Mouse (Mus musculus) stomach, postnatal 0 days (tissue): ENCODE results near the gene Ccdc105. TPM values are rescaled to one million over a fixed set of nuclear protein-coding genes. Genes with fewer than 3 reads are reported as not detected.

Source experiments
- ATAC-seq: fragments of 200-750 bp; cut with Nextera tagmentation; 2 replicates; pipeline ENCODE4 v1.8.0; 2017; ENCODE audit not compliant: low FRiP score, low TSS enrichment
- DNase-seq: peaks from one replicate; pipeline ENCODE4 v3.0.0-alpha.2; 2016; ENCODE audit warnings: low spot score
- H3K27ac ChIP-seq: fragments of 300-500 bp; sonication (generic); replicated peaks from 2 replicates; pipeline ENCODE4 v1.5.1; 2014; ENCODE audit warnings: mild to moderate bottlenecking, control low read depth
- H3K27me3 ChIP-seq: fragments of 300-500 bp; sonication (generic); 2 replicates; pipeline ENCODE4 v1.6.1; 2014; ENCODE audit warnings: low read length; ENCODE audit not compliant: control insufficient read depth, insufficient read depth
- H3K36me3 ChIP-seq: fragments of 300-500 bp; sonication (generic); 2 replicates; pipeline ENCODE4 v1.6.1; 2014; ENCODE audit warnings: low read length, mixed read lengths; ENCODE audit not compliant: control insufficient read depth, insufficient read depth
- H3K4me1 ChIP-seq: fragments of 300-500 bp; sonication (generic); replicated peaks from 2 replicates; pipeline ENCODE4 v1.6.1; 2014; ENCODE audit warnings: antibody characterized with exemption; ENCODE audit not compliant: control insufficient read depth, insufficient read depth
- H3K4me2 ChIP-seq: fragments of 300-500 bp; sonication (generic); replicated peaks from 2 replicates; pipeline ENCODE4 v1.6.1; 2014; ENCODE audit warnings: low read depth, mild to moderate bottlenecking, control low read depth, moderate library complexity
- H3K4me3 ChIP-seq: fragments of 300-500 bp; sonication (generic); 2 replicates; pipeline ENCODE4 v1.5.1; 2014; ENCODE audit warnings: low read depth, low read length, control low read depth
- H3K9ac ChIP-seq: fragments of 300-500 bp; sonication (generic); 2 replicates; pipeline ENCODE4 v1.6.1; 2014; ENCODE audit warnings: mild to moderate bottlenecking, low read length, control low read depth, mixed read lengths
- H3K9me3 ChIP-seq: fragments of 300-500 bp; sonication (generic); 2 replicates; pipeline ENCODE4 v1.6.1; 2016; ENCODE audit warnings: low read length; ENCODE audit not compliant: control insufficient read depth
- CTCF ChIP-seq: IDR thresholded peaks from 2 replicates; pipeline ENCODE4 v1.5.1; 2016; ENCODE audit warnings: antibody characterized with exemption, low read depth, mild to moderate bottlenecking, moderate library complexity
- EP300 ChIP-seq: optimal IDR thresholded peaks from 2 replicates; pipeline ENCODE3; 2016; ENCODE audit warnings: antibody characterized with exemption
- WGBS: fragments of 180-500 bp; shearing (Covaris S2); extraction: QIAGEN DNeasy Blood & Tissue Kit; methylation state at CpG from one replicate; pipeline ENCODE4 v1.1.7; 2014; 5-methylcytosine and 5-hydroxymethylcytosine counted together
- polyA plus RNA-seq: library from polyadenylated mRNA; unstranded; fragments of >200 nt; fragmentation: Nextera tagmentation; extraction: Ambion mirVana; gene quantifications from 2 replicates; pipeline ENCODE4 v1.2.1, GENCODE M21; 2015

Ccdc105 gene
- polyA plus RNA-seq, 1 experiment from 2014 or later: not detected

DNA sequence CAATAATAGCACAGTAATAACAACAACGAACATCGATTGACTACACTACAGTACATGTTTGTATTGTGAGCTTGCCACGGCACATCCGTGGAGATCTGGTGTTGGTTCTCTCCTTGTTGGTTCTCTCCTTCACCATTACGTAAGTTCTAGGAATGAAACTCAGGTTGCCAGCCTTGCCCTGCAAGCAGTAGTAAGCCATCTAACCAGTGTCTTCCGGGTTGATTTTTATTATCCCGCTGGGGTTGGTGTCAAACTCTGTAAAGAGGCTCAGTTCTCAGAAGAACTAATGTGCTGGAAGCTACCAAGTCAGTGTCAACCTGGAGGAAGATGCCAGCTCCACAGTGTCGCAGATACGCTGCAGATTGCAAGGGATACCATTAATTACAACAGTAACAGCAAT lies 26.7 kb upstream of the Ccdc105 start:
- no peaks in the 10 kb centered on the region for H3K9me3 ChIP-seq
- no peaks in the 10 kb centered on the region for H3K36me3 ChIP-seq
- peak overlapping the region; percentile 59 for H3K4me3 ChIP-seq
- H3K4me1 ChIP-seq: no peaks in the 10 kb centered on the region
- DNase-seq (no peak), ATAC-seq (no peak)
- WGBS: 58% methylated on average over 9 of the region's 9 CpGs
- H3K27me3 ChIP-seq: no peaks in the 10 kb centered on the region
- H3K9ac ChIP-seq: peak overlapping the region; percentile 64
- TF ChIP-seq EP300 (no peak), CTCF (no peak)
- H3K4me2 ChIP-seq: peak overlapping the region; percentile 92
- H3K27ac ChIP-seq: no peak overlapping the region

DNA sequence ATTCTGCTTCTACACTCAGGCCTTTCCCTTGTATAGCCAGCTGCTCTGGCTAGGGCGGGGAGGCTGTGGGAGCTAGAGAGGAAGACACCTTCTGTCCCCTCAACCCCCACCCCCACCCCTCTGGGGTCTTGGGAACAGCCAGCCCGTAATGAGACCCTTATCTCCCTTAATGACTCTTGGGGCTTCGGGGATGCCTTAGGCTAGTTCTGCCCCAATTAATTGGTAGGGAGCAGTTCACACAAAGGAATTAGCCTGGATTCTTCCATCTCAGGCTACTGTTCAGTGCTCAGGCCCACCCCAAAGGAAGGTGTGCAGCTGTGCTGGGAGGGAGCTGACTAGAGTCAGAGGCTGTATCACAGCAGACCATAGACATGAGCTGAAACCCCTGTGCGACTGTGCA lies 23.0 kb upstream of the Ccdc105 start:
- Histone ChIP-seq H3K27me3 (no peaks in the 10 kb centered on the region), H3K4me2 (no peak overlapping the region), H3K9me3 (no peaks in the 10 kb centered on the region), H3K27ac (no peak overlapping the region), H3K9ac (no peak overlapping the region), H3K36me3 (no peaks in the 10 kb centered on the region), H3K4me3 (no peak overlapping the region), H3K4me1 (no peaks in the 10 kb centered on the region)
- TF ChIP-seq EP300 (no peak), CTCF (no peak)
- ATAC-seq (no peak), DNase-seq (no peak)
- 55% methylated on average over 4 of the region's 4 CpGs for WGBS

DNA sequence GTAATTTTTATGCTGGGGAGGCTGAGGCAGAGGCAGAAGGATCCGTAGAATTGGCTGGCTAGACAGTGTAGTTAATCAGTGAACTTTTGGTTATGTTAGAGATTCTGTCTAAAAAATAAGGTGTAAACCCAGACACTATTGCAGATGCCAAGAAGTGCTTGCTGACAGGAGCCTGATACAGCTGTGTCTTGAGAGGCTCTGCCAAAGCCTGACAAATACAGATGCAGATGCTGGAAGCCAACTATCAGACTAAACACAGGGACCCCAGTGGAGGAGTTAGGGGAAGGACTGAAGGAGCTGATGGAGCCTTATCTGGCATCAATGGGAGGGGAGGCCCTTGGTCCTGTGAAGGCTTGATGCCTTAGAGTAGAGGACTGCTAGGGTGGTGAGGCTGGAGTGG lies 12.7 kb upstream of the Ccdc105 start:
- no peaks in the 10 kb centered on the region for H3K4me1 ChIP-seq
- no peak for DNase-seq
- no peaks in the 10 kb centered on the region for H3K27me3 ChIP-seq
- H3K9ac ChIP-seq: no peak overlapping the region
- H3K27ac ChIP-seq: no peak overlapping the region
- WGBS: 78% methylated on average over 1 of the region's 1 CpGs
- H3K4me3 ChIP-seq: no peak overlapping the region
- H3K4me2 ChIP-seq: no peak overlapping the region
- no peaks in the 10 kb centered on the region for H3K36me3 ChIP-seq
- no peaks in the 10 kb centered on the region for H3K9me3 ChIP-seq
- no peak for ATAC-seq
- TF ChIP-seq CTCF (no peak), EP300 (no peak)

DNA sequence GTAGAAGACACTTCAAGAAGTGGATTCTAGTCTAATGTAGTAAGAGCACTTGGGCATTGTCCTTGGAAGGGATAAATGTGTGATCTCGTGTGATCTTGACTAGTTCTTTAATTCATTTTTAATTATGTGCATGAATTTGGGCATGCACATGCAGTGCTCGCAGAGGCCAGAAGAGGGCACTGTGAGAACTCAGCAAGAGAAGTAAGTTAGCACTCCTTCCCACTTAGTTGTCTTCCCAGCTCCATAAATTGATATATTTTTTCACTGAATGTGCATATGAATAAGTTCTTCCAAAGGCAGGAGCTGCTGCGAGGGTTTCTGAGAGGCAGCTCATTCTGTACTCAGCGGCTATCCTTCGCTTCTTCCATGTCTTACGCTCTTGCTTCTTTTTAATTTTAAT lies 3.2 kb upstream of the Ccdc105 start:
- TF ChIP-seq EP300 (no peak), CTCF (peak; percentile 93)
- DNase-seq (peak; percentile 71), ATAC-seq (no peak)
- Histone ChIP-seq H3K36me3 (no peaks in the 10 kb centered on the region), H3K9me3 (no peaks in the 10 kb centered on the region), H3K27ac (no peak overlapping the region), H3K4me3 (no peak overlapping the region), H3K9ac (no peak overlapping the region), H3K4me2 (no peak overlapping the region), H3K27me3 (no peaks in the 10 kb centered on the region), H3K4me1 (peaks cover 4% of the 10 kb centered on the region; the same call in 1 of the 2 replicates)
- 30% methylated on average over 6 of the region's 6 CpGs for WGBS

DNA sequence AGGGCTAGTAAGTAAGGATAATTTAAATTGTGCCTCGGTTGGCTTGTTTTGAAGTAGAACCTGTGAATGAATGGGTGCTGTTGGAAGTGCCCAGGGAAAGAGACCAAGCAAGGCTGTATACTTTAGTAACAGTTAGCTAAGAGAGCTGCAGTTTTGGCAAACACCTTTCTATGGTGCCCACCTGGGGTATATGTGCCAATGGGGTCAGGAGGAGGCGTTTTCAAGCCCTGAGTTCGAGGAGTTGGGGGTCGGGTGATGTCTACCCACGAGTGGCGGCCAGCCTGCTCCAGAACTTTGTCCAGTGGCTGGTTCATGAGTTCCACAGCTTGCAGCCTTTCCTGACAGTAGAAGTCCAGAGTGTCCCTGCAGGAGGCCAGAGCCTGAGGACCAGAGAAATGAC lies 3.9 kb downstream of the Ccdc105 start:
- ATAC-seq: no peak
- no peak for DNase-seq

DNA sequence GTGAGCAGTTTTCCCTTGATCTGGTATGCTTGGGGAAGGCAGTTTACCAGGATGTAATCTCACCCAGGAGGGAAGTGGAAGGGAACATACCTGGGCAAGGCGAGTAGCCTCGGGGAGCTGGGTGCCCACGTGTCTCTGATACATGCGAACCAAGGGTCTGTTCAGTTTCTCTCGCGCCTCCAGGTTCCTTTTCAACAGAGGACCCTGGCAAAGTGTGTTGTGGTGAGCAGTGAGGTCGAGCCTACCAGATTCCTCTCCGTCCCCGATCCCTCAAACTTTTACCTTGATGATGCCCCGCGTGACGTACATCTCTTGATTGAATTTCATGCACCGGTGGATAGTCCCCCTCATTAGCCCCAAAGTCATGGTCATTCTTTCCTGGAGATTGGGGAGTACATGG lies 4.7 kb downstream of the Ccdc105 start:
- TF ChIP-seq EP300: no peak
- no peak for TF ChIP-seq CTCF
- H3K4me1 ChIP-seq: peaks cover 4% of the 10 kb centered on the region; the same call in 1 of the 2 replicates
- no peak for DNase-seq
- no peak for ATAC-seq
- no peak overlapping the region for H3K9ac ChIP-seq
- H3K4me2 ChIP-seq: no peak overlapping the region
- H3K9me3 ChIP-seq: no peaks in the 10 kb centered on the region
- no peaks in the 10 kb centered on the region for H3K27me3 ChIP-seq
- no peak overlapping the region for H3K27ac ChIP-seq
- WGBS: 82% methylated on average over 13 of the region's 13 CpGs
- no peaks in the 10 kb centered on the region for H3K36me3 ChIP-seq
- H3K4me3 ChIP-seq: no peak overlapping the region

More for the DNA sequence above, 3.9 kb downstream of the Ccdc105 start:
- Histone ChIP-seq H3K27me3 (no peaks in the 10 kb centered on the region), H3K4me3 (no peak overlapping the region), H3K27ac (no peak overlapping the region), H3K4me1 (peaks cover 4% of the 10 kb centered on the region; the same call in 1 of the 2 replicates), H3K36me3 (no peaks in the 10 kb centered on the region), H3K9me3 (no peaks in the 10 kb centered on the region), H3K4me2 (no peak overlapping the region), H3K9ac (no peak overlapping the region)
- TF ChIP-seq EP300 (no peak), CTCF (no peak)
- 95% methylated on average over 6 of the region's 6 CpGs for WGBS
